ENCODE assay signal across 15 mouse cellular contexts in genomic region chr6:146928108-146928507, GRCm38 (mm10). TPM values are rescaled to one million over a fixed set of nuclear protein-coding genes. Genes with fewer than 3 reads are reported as not detected.
A peak's percentile ranks its signal among the peaks of the same experiment; 100 is the strongest.
DNase-seq lines count a peak whose midpoint lies in the region; ATAC-seq and TF ChIP-seq lines count a peak whose summit lies in the region.
"Had no signal": no experiment of that assay in that cellular context is flagged by ENCODE, and none has a peak within 500 bp of the region (broad histone marks: within the 10 kb centered on the region; RNA-seq: fewer than 3 reads in every experiment).

No protein-coding gene starts in this region.

- TF ChIP-seq CTCF in bone marrow macrophage, adult 2 months (IDR thresholded peaks at IDR 0.05; ENCODE audit: low read depth, low read length): no peak
- TF ChIP-seq CTCF in heart, postnatal 0 days (IDR thresholded peaks at IDR 0.05; ENCODE audit: low read depth): no peak

- H3K27me3 ChIP-seq in heart, embryonic 10.5 days (ENCODE audit: insufficient read depth, poor library complexity, severe bottlenecking): no peaks in the 10 kb centered on the region
- H3K27me3 ChIP-seq in limb, embryonic 13.5 days: no peaks in the 10 kb centered on the region
- no peaks in the 10 kb centered on the region for H3K27me3 ChIP-seq in limb, embryonic 10.5 days (ENCODE audit: low read depth, poor library complexity, severe bottlenecking)
- no peaks in the 10 kb centered on the region for H3K27me3 ChIP-seq in heart, postnatal 0 days (ENCODE audit: control insufficient read depth, insufficient read depth, low read length)
- H3K27me3 ChIP-seq: midbrain, embryonic 15.5 days had no signal

- no peaks in the 10 kb centered on the region for H3K9me3 ChIP-seq in heart, embryonic 10.5 days
- no peaks in the 10 kb centered on the region for H3K9me3 ChIP-seq in limb, embryonic 13.5 days
- no peaks in the 10 kb centered on the region for H3K9me3 ChIP-seq in limb, embryonic 10.5 days (replicated peaks)
- no peaks in the 10 kb centered on the region for H3K9me3 ChIP-seq in heart, postnatal 0 days (replicated peaks; ENCODE audit: control insufficient read depth, low read length)
- H3K9me3 ChIP-seq: midbrain, embryonic 15.5 days had no signal

- no peak for TF ChIP-seq POLR2A in bone marrow macrophage, adult 2 months (IDR thresholded peaks at IDR 0.05; ENCODE audit: borderline replicate concordance, low read depth, low read length)

- no peak overlapping the region for H3K4me3 ChIP-seq in heart, embryonic 10.5 days
- no peak overlapping the region for H3K4me3 ChIP-seq in limb, embryonic 13.5 days
- H3K4me3 ChIP-seq in limb, embryonic 10.5 days: no peak overlapping the region
- no peak overlapping the region for H3K4me3 ChIP-seq in bone marrow macrophage, adult 2 months (ENCODE audit: insufficient read depth, low read length)
- H3K4me3 ChIP-seq in heart, postnatal 0 days (ENCODE audit: low read depth, low read length): no peak overlapping the region
- H3K4me3 ChIP-seq: midbrain, embryonic 15.5 days had no signal

- ATAC-seq in limb, embryonic 13.5 days (ENCODE audit: low FRiP score, low read depth): no peak
- ATAC-seq in heart, postnatal 0 days (ENCODE audit: insufficient read depth, low read depth): no peak
- ATAC-seq: midbrain, embryonic 15.5 days had no signal

- TF ChIP-seq EP300 in heart, postnatal 0 days (IDR thresholded peaks at IDR 0.05; ENCODE audit: low read depth): no peak

- H3K36me3 ChIP-seq in heart, embryonic 10.5 days: no peaks in the 10 kb centered on the region
- H3K36me3 ChIP-seq in limb, embryonic 13.5 days: no peaks in the 10 kb centered on the region
- H3K36me3 ChIP-seq in limb, embryonic 10.5 days: no peaks in the 10 kb centered on the region
- H3K36me3 ChIP-seq in heart, postnatal 0 days (replicated peaks; ENCODE audit: control insufficient read depth, insufficient read depth, low read length): no peaks in the 10 kb centered on the region
- H3K36me3 ChIP-seq: midbrain, embryonic 15.5 days had no signal

- peaks cover 34% of the 10 kb centered on the region for H3K4me1 ChIP-seq in heart, embryonic 10.5 days
- H3K4me1 ChIP-seq in limb, embryonic 13.5 days: peaks cover 50% of the 10 kb centered on the region
- H3K4me1 ChIP-seq in limb, embryonic 10.5 days: peaks cover 27% of the 10 kb centered on the region
- H3K4me1 ChIP-seq in bone marrow macrophage, adult 2 months (ENCODE audit: control insufficient read depth, insufficient read depth, low read length): peaks cover 46% of the 10 kb centered on the region
- H3K4me1 ChIP-seq in heart, postnatal 0 days (ENCODE audit: control insufficient read depth, insufficient read depth): peaks cover 29% of the 10 kb centered on the region
- H3K4me1 ChIP-seq: midbrain, embryonic 15.5 days had no signal

- WGBS in heart, embryonic 10.5 days: 36% methylated on average over 3 of the region's 3 CpGs
- 58% methylated on average over 3 of the region's 3 CpGs for WGBS in limb, embryonic 13.5 days
- WGBS in limb, embryonic 10.5 days: 69% methylated on average over 3 of the region's 3 CpGs
- 19% methylated on average over 3 of the region's 3 CpGs for WGBS in heart, postnatal 0 days

- H3K4me2 ChIP-seq in limb, embryonic 13.5 days (replicated peaks): no peak overlapping the region
- H3K4me2 ChIP-seq in heart, postnatal 0 days (ENCODE audit: low read depth, low read length): no peak overlapping the region
- H3K4me2 ChIP-seq: midbrain, embryonic 15.5 days had no signal

- 0 out of 2 replicates have a peak overlapping the region, but pooled peaks have one; percentile 31 for H3K27ac ChIP-seq in heart, embryonic 10.5 days
- H3K27ac ChIP-seq in limb, embryonic 13.5 days: peak overlapping the region; percentile 18; the same call in 1 of the 2 replicates
- H3K27ac ChIP-seq in limb, embryonic 10.5 days: no peak overlapping the region
- peak overlapping the region; percentile 16; the same call in 1 of the 2 replicates for H3K27ac ChIP-seq in bone marrow macrophage, adult 2 months (ENCODE audit: insufficient read depth, low read depth, low read length)
- H3K27ac ChIP-seq in heart, postnatal 0 days (ENCODE audit: low read depth): peak overlapping the region; percentile 67
- H3K27ac ChIP-seq: midbrain, embryonic 15.5 days had no signal

- no peak for DNase-seq in heart, embryonic 10.5 days (ENCODE audit: low spot score)
- DNase-seq in heart, adult 8-10 months (ENCODE audit: low spot score): no peak
- DNase-seq in limb, embryonic 10.5 days (ENCODE audit: low spot score): no peak
- no peak for DNase-seq in heart, postnatal 0 days (ENCODE audit: low spot score)
- no peak for DNase-seq in cerebellum, postnatal 25 days
- DNase-seq in cerebellum, adult 11 months: no peak
- DNase-seq: layer of hippocampus, adult 9-11 months; lung, postnatal 10 days; thymus, adult 2 months had no signal

- no peak overlapping the region for H3K9ac ChIP-seq in limb, embryonic 13.5 days
- H3K9ac ChIP-seq in heart, postnatal 0 days (replicated peaks; ENCODE audit: low read depth, low read length): no peak overlapping the region
- H3K9ac ChIP-seq: midbrain, embryonic 15.5 days had no signal

RNA-seq across cellular contexts. Expression of gene 1700034J05Rik, which starts 26.1 kb away (rescaled TPM):
- 0.22 and 0.33 TPM in 2 replicates for polyA plus RNA-seq in heart, embryonic 10.5 days (2016; fragmentation: Nextera tagmentation; extraction: Ambion mirVana)
- total RNA-seq in heart, adult 8-10 months (2022): not detected
- 0.18 and 0.31 TPM in 2 replicates for polyA plus RNA-seq in limb, embryonic 13.5 days (2015; fragmentation: Nextera tagmentation; extraction: Ambion mirVana)
- 0.14 and 0.23 TPM in 2 replicates for polyA plus RNA-seq in limb, embryonic 10.5 days (2016; fragmentation: Nextera tagmentation; extraction: Ambion mirVana)
- polyA plus RNA-seq in bone marrow macrophage, adult 2 months (2012; ENCODE audit: insufficient read depth, insufficient read length, missing spikeins): not detected in 2 replicates
- not detected in 2 replicates for total RNA-seq in heart, postnatal 0 days (2014; rRNA removed; ENCODE audit: low replicate concordance)
- polyA plus RNA-seq in heart, postnatal 0 days (2015; fragmentation: Nextera tagmentation; extraction: Ambion mirVana): 0.07 TPM in 2 replicates
- total RNA-seq: heart, adult 18-20 months; left cerebral cortex, postnatal 36 days had no signal
- polyA plus RNA-seq: midbrain, embryonic 15.5 days; small intestine, adult 2 months; thymus, adult 2 months had no signal

RNA-seq across cellular contexts. Expression of gene Ppfibp1, which starts 39.8 kb away (rescaled TPM):
- polyA plus RNA-seq in heart, embryonic 10.5 days (2016; fragmentation: Nextera tagmentation; extraction: Ambion mirVana): 67.3 and 88.3 TPM in 2 replicates
- total RNA-seq in heart, adult 8-10 months (2022): 100 to 1,000 TPM; 101 to 127 (median 122) TPM
- 61.1 and 68.5 TPM in 2 replicates for polyA plus RNA-seq in limb, embryonic 13.5 days (2015; fragmentation: Nextera tagmentation; extraction: Ambion mirVana)
- polyA plus RNA-seq in limb, embryonic 10.5 days (2016; fragmentation: Nextera tagmentation; extraction: Ambion mirVana): 31.9 and 37.0 TPM in 2 replicates
- 30.9 and 31.2 TPM in 2 replicates for polyA plus RNA-seq in bone marrow macrophage, adult 2 months (2012; ENCODE audit: insufficient read depth, insufficient read length, missing spikeins)
- total RNA-seq in heart, postnatal 0 days (2014; rRNA removed; ENCODE audit: low replicate concordance): 43.0 and 56.5 TPM in 2 replicates
- polyA plus RNA-seq in heart, postnatal 0 days (2015; fragmentation: Nextera tagmentation; extraction: Ambion mirVana): 38.8 and 39.5 TPM in 2 replicates
